Mouse (Mus musculus) kidney, postnatal 0 days (tissue): ENCODE measurements around the gene Atp5d. TPM values are rescaled to one million over a fixed set of nuclear protein-coding genes. Genes with fewer than 3 reads are reported as not detected.

ENCODE experiments used
- ATAC-seq: fragments of 200-750 bp; cut with Nextera tagmentation; replicated peaks from 2 replicates; pipeline ENCODE4 v1.8.0; 2017; ENCODE audit warnings: low read depth, moderate number of reproducible peaks, moderate TSS enrichment, moderate library complexity; ENCODE audit not compliant: low FRiP score
- DNase-seq: peaks from one replicate; pipeline ENCODE4 v3.0.0-alpha.2; 2016; ENCODE audit warnings: low spot score
- H3K27ac ChIP-seq: fragments of 300-500 bp; sonication (generic); 2 replicates; pipeline ENCODE4 v1.5.1; 2014; ENCODE audit warnings: mild to moderate bottlenecking
- H3K27me3 ChIP-seq: fragments of 300-500 bp; sonication (generic); 2 replicates; pipeline ENCODE4 v1.6.1; 2014; ENCODE audit warnings: low read length, mixed read lengths; ENCODE audit not compliant: insufficient read depth
- H3K36me3 ChIP-seq: fragments of 300-500 bp; sonication (generic); 2 replicates; pipeline ENCODE4 v1.6.1; 2014; ENCODE audit warnings: low read length, mixed read lengths; ENCODE audit not compliant: insufficient read depth
- H3K4me1 ChIP-seq: fragments of 300-500 bp; sonication (generic); replicated peaks from 2 replicates; pipeline ENCODE4 v1.6.1; 2014; ENCODE audit warnings: antibody characterized with exemption, low read length, mixed read lengths; ENCODE audit not compliant: insufficient read depth
- H3K4me2 ChIP-seq: fragments of 300-500 bp; sonication (generic); 2 replicates; pipeline ENCODE4 v1.6.1; 2014; ENCODE audit warnings: mild to moderate bottlenecking, low read length, moderate library complexity, mixed read lengths
- H3K4me3 ChIP-seq: fragments of 300-500 bp; sonication (generic); replicated peaks from 2 replicates; pipeline ENCODE4 v1.5.1; 2014; ENCODE audit warnings: low read depth, low read length
- H3K9ac ChIP-seq: fragments of 300-500 bp; sonication (generic); 2 replicates; pipeline ENCODE4 v1.6.1; 2014; ENCODE audit warnings: low read depth, low read length
- H3K9me3 ChIP-seq: fragments of 300-500 bp; sonication (generic); replicated peaks from 2 replicates; pipeline ENCODE4 v1.6.1; 2016; ENCODE audit warnings: low read length, inconsistent platforms, mixed read lengths
- CTCF ChIP-seq: IDR thresholded peaks from 2 replicates; pipeline ENCODE4 v1.5.1; 2016; ENCODE audit warnings: antibody characterized with exemption, low read depth, mild to moderate bottlenecking, moderate library complexity
- WGBS: fragments of 180-500 bp; shearing (Covaris S2); extraction: QIAGEN DNeasy Blood & Tissue Kit; methylation state at CpG from one replicate; pipeline ENCODE4 v1.1.7; 2014; 5-methylcytosine and 5-hydroxymethylcytosine counted together
- polyA plus RNA-seq: library from polyadenylated mRNA; unstranded; fragments of >200 nt; fragmentation: Nextera tagmentation; extraction: Ambion mirVana; gene quantifications from 2 replicates; pipeline ENCODE4 v1.2.1, GENCODE M21; 2015

The Atp5d gene
- polyA plus RNA-seq, 1 experiment from 2014 or later = 936 TPM

- Histone ChIP-seq H3K9ac (no peak overlapping the region), H3K4me1 (0 out of 2 replicates have a peak, but pooled peaks cover 10% of the 10 kb centered on the region), H3K27me3 (no peaks in the 10 kb centered on the region), H3K36me3 (peaks cover 14% of the 10 kb centered on the region), H3K9me3 (no peaks in the 10 kb centered on the region), H3K4me2 (no peak overlapping the region), H3K4me3 (no peak overlapping the region), H3K27ac (no peak overlapping the region)
- TF ChIP-seq CTCF = peak; percentile 72
- peak; percentile 73 for DNase-seq
- ATAC-seq = 0 out of 2 replicates have a peak, but pooled peaks have one; percentile 5
- 23% methylated on average over 4 of the region's 4 CpGs for WGBS
These were observed 37.3 kb downstream of the Atp5d start for GRCm38 (mm10) chr10:80175536-80176269.

GRCm38 (mm10) chr10:80176270-80176834 is 37.9 kb downstream of the Atp5d start:
- ATAC-seq (no peak), DNase-seq (no peak)
- Histone ChIP-seq H3K4me3 (no peak overlapping the region), H3K9ac (no peak overlapping the region), H3K36me3 (peaks cover 8% of the 10 kb centered on the region), H3K27ac (no peak overlapping the region), H3K4me1 (0 out of 2 replicates have a peak, but pooled peaks cover 10% of the 10 kb centered on the region), H3K4me2 (no peak overlapping the region), H3K9me3 (no peaks in the 10 kb centered on the region), H3K27me3 (no peaks in the 10 kb centered on the region)
- TF ChIP-seq CTCF = no peak
- WGBS = 79% methylated on average over 5 of the region's 5 CpGs

- Histone ChIP-seq H3K27me3 (no peaks in the 10 kb centered on the region), H3K9ac (no peak overlapping the region), H3K4me2 (no peak overlapping the region), H3K36me3 (no peaks in the 10 kb centered on the region), H3K4me3 (no peak overlapping the region), H3K4me1 (0 out of 2 replicates have a peak, but pooled peaks cover 3% of the 10 kb centered on the region), H3K27ac (no peak overlapping the region), H3K9me3 (no peaks in the 10 kb centered on the region)
- TF ChIP-seq CTCF = no peak
- DNase-seq = no peak
- ATAC-seq = no peak
- 75% methylated on average over 7 of the region's 7 CpGs for WGBS
These were observed 39.2 kb downstream of the Atp5d start for GRCm38 (mm10) chr10:80177441-80178279.

GRCm38 (mm10) chr10:80179068-80180051 is 40.9 kb downstream of the Atp5d start, which contains the start of gene Efna2:
Efna2 (plus strand) TSS chr10:80179482.
- H3K9me3 ChIP-seq = no peaks in the 10 kb centered on the region
- H3K4me3 ChIP-seq = peak within 1 kb of the TSS; percentile 69
- peak within 1 kb of the TSS; percentile 79 for H3K9ac ChIP-seq
- ATAC-seq = peak; percentile 33
- H3K4me2 ChIP-seq = peak within 1 kb of the TSS; percentile 70
- WGBS = 5% methylated on average over 82 of the region's 106 CpGs
- H3K36me3 ChIP-seq = no peaks in the 10 kb centered on the region
- no peak for DNase-seq
- peak; percentile 19; the same call in 1 of the 2 replicates for TF ChIP-seq CTCF
- no peaks in the 10 kb centered on the region for H3K27me3 ChIP-seq
- 0 out of 2 replicates have a peak, but pooled peaks cover 3% of the 10 kb centered on the region for H3K4me1 ChIP-seq
- no peak within 1 kb of the TSS for H3K27ac ChIP-seq

GRCm38 (mm10) chr10:80180288-80180687 is 41.9 kb downstream of the Atp5d start:
- H3K27me3 ChIP-seq = no peaks in the 10 kb centered on the region
- no peaks in the 10 kb centered on the region for H3K9me3 ChIP-seq
- no peak for TF ChIP-seq CTCF
- H3K4me3 ChIP-seq = peak overlapping the region; percentile 5; the same call in 1 of the 2 replicates
- H3K4me2 ChIP-seq = peak overlapping the region; percentile 70
- no peak overlapping the region for H3K9ac ChIP-seq
- no peaks in the 10 kb centered on the region for H3K36me3 ChIP-seq
- DNase-seq (no peak), ATAC-seq (no peak)
- 0 out of 2 replicates have a peak, but pooled peaks cover 3% of the 10 kb centered on the region for H3K4me1 ChIP-seq
- WGBS = 51% methylated on average over 6 of the region's 6 CpGs
- no peak overlapping the region for H3K27ac ChIP-seq
